Mouse (Mus musculus) limb, embryonic 13.5 days (tissue): ENCODE measurements around the gene Itga3. TPM values are rescaled to one million over a fixed set of nuclear protein-coding genes. Genes with fewer than 3 reads are reported as not detected.

Experiments used
- ATAC-seq: fragments of 200-750 bp; cut with Nextera tagmentation; 2 replicates; pipeline ENCODE4 v1.8.0; 2017; ENCODE audit warnings: low read depth, moderate number of reproducible peaks, moderate TSS enrichment; ENCODE audit not compliant: low FRiP score
- H3K27ac ChIP-seq: fragments of 300-500 bp; sonication (generic); 2 replicates; pipeline ENCODE4 v1.5.1; 2015; ENCODE audit warnings: inconsistent platforms, mild to moderate bottlenecking, moderate library complexity
- H3K27me3 ChIP-seq: fragments of 300-500 bp; sonication (generic); 2 replicates; pipeline ENCODE4 v1.6.1; 2015; ENCODE audit warnings: mild to moderate bottlenecking, inconsistent platforms
- H3K36me3 ChIP-seq: fragments of 300-500 bp; sonication (generic); 2 replicates; pipeline ENCODE4 v1.6.1; 2015; ENCODE audit warnings: inconsistent platforms, mild to moderate bottlenecking, moderate library complexity
- H3K4me1 ChIP-seq: fragments of 300-500 bp; sonication (generic); 2 replicates; pipeline ENCODE4 v1.6.1; 2015; ENCODE audit warnings: inconsistent platforms
- H3K4me2 ChIP-seq: fragments of 300-500 bp; sonication (generic); replicated peaks from 2 replicates; pipeline ENCODE4 v1.6.1; 2015; ENCODE audit warnings: inconsistent platforms, mild to moderate bottlenecking, moderate library complexity
- H3K4me3 ChIP-seq: fragments of 300-500 bp; sonication (generic); 2 replicates; pipeline ENCODE4 v1.5.1; 2015; ENCODE audit warnings: moderate library complexity, mild to moderate bottlenecking, inconsistent platforms
- H3K9ac ChIP-seq: fragments of 300-500 bp; sonication (generic); 2 replicates; pipeline ENCODE4 v1.6.1; 2015; ENCODE audit warnings: mild to moderate bottlenecking, inconsistent platforms
- H3K9me3 ChIP-seq: fragments of 300-500 bp; sonication (generic); 2 replicates; pipeline ENCODE4 v1.6.1; 2016; ENCODE audit warnings: inconsistent platforms
- WGBS: fragments of 180-500 bp; shearing (Covaris S2); methylation state at CpG from one replicate; pipeline ENCODE4 v1.1.7; 2015; 5-methylcytosine and 5-hydroxymethylcytosine counted together
- polyA plus RNA-seq: library from polyadenylated mRNA; unstranded; fragments of >200 nt; fragmentation: Nextera tagmentation; extraction: Ambion mirVana; gene quantifications from 2 replicates; pipeline ENCODE4 v1.2.1, GENCODE M21; 2015

The Itga3 gene
- polyA plus RNA-seq, 1 experiment from 2014 or later: 8.9 TPM

DNA sequence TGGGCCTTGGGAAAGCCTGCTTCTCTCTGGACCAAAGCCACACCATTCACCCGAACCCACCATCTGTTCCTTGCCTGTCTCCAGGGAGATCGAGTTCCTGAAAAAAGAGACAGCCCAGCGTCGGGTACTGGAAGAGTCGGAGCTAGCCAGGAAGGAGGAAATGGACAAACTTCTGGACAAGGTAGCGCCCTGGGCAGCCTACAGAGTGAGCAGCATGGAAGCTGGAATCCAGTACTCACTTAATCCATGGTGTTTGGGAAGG, 71.7 kb downstream of the Itga3 start:
- H3K27ac ChIP-seq: no peak overlapping the region; the same call in 1 of the 2 replicates
- H3K4me3 ChIP-seq: no peak overlapping the region
- H3K27me3 ChIP-seq: no peaks in the 10 kb centered on the region
- H3K9me3 ChIP-seq: no peaks in the 10 kb centered on the region
- ATAC-seq: no peak
- 59% methylated on average over 6 of the region's 6 CpGs for WGBS
- H3K36me3 ChIP-seq: peaks cover 58% of the 10 kb centered on the region
- peaks cover 37% of the 10 kb centered on the region for H3K4me1 ChIP-seq
- 0 out of 2 replicates have a peak overlapping the region, but pooled peaks have one; percentile 19 for H3K9ac ChIP-seq
- H3K4me2 ChIP-seq: no peak overlapping the region

DNA sequence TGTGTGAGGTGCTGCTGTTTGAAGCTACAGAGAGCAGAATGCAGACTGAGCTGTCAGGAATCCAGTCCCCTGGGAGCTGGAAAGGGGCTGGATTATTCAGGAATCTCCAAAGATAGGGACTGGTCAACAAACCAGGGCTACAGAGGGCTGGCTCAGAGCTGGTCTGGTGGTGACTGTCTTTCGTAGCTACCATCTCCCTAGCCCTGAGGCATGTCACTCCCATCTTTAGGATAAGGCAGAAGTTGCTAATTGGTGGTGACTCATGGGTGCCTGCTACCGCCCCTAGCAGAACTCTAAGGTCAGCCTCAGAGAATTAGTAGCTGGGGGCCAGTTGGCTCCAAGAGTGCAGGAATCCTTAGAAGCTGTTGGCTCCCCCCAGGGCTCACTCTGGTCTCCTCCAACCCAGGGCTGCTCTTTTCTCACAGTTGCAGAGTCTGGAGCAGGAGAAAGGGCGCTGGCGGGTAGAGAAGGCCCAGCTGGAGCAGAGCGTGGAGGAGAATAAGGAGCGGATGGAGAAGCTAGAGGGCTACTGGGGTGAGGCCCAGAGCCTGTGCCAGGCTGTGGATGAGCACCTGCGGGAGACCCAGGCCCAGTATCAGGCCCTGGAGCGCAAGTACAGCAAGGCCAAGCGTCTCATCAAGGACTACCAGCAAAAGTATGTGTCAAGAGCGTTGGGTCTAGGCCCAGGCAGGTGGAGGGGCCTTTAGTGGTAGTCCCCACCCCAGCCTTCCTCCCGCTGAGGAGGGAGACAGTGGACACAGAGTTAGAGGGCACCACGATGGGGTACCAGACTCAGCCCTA, 72.3 kb downstream of the Itga3 start:
- Histone ChIP-seq H3K27ac (no peak overlapping the region; the same call in 1 of the 2 replicates), H3K36me3 (peaks cover 64% of the 10 kb centered on the region), H3K4me3 (no peak overlapping the region), H3K9ac (no peak overlapping the region), H3K4me1 (peaks cover 37% of the 10 kb centered on the region), H3K9me3 (no peaks in the 10 kb centered on the region), H3K4me2 (no peak overlapping the region), H3K27me3 (no peaks in the 10 kb centered on the region)
- WGBS: 82% methylated on average over 12 of the region's 12 CpGs
- no peak for ATAC-seq

DNA sequence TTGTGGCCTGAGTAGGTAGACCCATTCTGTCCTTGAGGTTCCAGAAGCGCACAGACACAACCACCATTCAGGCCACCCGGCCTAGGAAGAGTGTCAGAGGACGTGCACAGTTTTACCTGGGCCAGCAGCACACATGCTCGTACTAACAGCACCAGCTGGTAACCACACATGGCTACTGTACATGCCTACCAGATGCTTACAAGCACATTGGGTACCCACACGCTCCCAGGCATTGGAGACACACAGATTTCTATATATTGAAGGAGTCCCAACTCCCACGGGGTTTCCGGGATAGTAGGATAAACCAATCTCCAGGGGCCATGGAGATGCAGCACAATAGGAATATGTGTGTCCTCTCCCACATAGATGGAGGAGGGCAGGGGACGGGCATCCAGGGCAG, 73.9 kb downstream of the Itga3 start:
- H3K4me1 ChIP-seq: peaks cover 25% of the 10 kb centered on the region

DNA sequence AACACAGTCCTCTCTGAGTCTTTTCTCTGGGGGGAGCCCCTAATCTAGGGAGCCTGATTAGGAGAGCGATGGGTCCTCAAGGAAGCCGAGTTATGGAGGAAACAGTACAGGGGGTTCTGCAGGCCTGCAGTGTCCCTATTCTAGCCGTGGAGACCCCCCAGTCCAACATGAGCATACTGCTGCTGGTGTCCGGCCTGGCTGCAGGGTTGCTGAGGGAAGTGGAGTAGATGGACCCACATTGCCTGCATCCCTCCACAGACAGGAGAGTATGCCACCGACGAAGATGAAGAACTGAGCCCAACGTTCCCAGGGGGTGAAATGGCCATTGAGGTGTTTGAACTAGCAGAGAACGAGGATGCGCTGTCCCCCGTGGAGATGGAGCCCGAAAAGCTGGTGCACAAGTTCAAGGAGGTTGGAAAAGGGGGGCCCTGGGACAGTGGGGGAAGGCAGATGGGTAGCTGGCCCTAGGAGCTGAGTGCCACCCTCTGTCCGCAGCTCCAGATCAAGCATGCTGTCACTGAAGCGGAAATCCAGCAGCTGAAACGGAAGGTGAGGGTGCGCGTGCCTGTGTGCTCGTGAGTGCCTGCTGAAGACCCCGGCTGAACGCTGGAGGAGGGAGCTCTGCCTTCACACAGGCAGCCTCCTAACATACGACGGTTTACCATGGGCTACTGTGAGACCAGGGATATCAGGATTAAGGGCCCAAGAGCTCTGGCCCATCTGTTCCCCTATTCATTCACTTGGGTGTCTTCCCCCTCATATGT, 74.8 kb downstream of the Itga3 start:
- Histone ChIP-seq H3K4me3 (no peak overlapping the region), H3K4me1 (peaks cover 17% of the 10 kb centered on the region), H3K9ac (no peak overlapping the region), H3K4me2 (no peak overlapping the region), H3K27ac (no peak overlapping the region), H3K27me3 (no peaks in the 10 kb centered on the region), H3K36me3 (peaks cover 90% of the 10 kb centered on the region), H3K9me3 (no peaks in the 10 kb centered on the region)
- ATAC-seq: no peak
- 88% methylated on average over 21 of the region's 21 CpGs for WGBS

More for the DNA sequence above, 73.9 kb downstream of the Itga3 start:
- Histone ChIP-seq H3K27me3 (no peaks in the 10 kb centered on the region), H3K4me3 (no peak overlapping the region), H3K9me3 (no peaks in the 10 kb centered on the region), H3K4me2 (no peak overlapping the region), H3K27ac (no peak overlapping the region), H3K36me3 (peaks cover 80% of the 10 kb centered on the region), H3K9ac (no peak overlapping the region)
- WGBS: 95% methylated on average over 8 of the region's 8 CpGs
- no peak for ATAC-seq

DNA sequence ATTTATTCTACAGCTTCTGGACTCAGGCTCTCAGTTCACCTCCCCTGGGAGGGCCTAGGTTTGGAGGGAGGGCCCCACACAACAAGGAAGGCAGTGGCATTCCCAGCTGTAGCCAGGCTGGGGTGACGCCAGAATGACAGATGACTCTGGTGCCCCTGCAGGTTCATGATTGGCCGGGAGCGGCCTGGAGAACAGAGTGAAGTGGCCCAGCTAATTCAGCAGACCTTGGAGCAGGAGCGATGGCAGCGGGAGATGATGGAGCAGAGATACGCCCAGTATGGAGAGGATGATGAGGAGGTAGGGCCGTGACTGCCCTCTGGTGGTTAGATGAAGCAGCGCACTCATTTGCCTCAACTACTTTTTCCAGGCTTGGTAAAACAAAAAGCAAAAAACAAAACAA, 75.5 kb downstream of the Itga3 start:
- H3K9ac ChIP-seq: 0 out of 2 replicates have a peak overlapping the region, but pooled peaks have one; percentile 43
- peaks cover 97% of the 10 kb centered on the region for H3K36me3 ChIP-seq
- H3K4me3 ChIP-seq: no peak overlapping the region
- H3K27ac ChIP-seq: peak overlapping the region; percentile 52; the same call in 1 of the 2 replicates
- ATAC-seq: no peak
- 0 out of 2 replicates have a peak overlapping the region, but pooled peaks have one; percentile 12 for H3K4me2 ChIP-seq
- H3K27me3 ChIP-seq: no peaks in the 10 kb centered on the region
- peaks cover 15% of the 10 kb centered on the region for H3K4me1 ChIP-seq
- WGBS: 3% methylated on average over 8 of the region's 8 CpGs
- no peaks in the 10 kb centered on the region for H3K9me3 ChIP-seq

DNA sequence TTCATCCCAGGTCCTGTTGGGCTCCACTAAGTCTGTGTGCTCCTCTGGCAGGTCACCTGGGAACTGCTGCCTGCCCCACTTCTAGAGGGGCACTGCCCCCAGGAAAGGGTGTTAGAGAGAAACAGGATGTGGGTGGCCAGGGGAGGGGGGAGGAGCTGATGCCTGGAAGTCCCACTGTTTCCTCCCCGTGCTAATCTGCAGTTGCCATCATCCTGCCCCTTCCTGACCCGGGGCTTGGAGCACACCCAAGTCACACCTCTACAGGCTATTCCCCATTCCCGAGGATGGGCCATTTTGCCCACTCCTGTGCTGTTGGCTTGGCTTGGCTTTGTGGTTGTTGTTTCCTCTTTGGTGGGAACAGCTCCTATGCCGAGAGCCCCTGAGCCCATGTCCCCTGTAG, 76.1 kb downstream of the Itga3 start:
- no peaks in the 10 kb centered on the region for H3K9me3 ChIP-seq
- H3K4me2 ChIP-seq: 0 out of 2 replicates have a peak overlapping the region, but pooled peaks have one; percentile 12
- H3K4me3 ChIP-seq: no peak overlapping the region
- peaks cover 17% of the 10 kb centered on the region for H3K4me1 ChIP-seq
- H3K27ac ChIP-seq: peak overlapping the region; percentile 52; the same call in 1 of the 2 replicates
- 0 out of 2 replicates have a peak overlapping the region, but pooled peaks have one; percentile 43 for H3K9ac ChIP-seq
- 27% methylated on average over 4 of the region's 4 CpGs for WGBS
- H3K36me3 ChIP-seq: peaks cover 98% of the 10 kb centered on the region
- no peaks in the 10 kb centered on the region for H3K27me3 ChIP-seq
- no peak; the same call in 1 of the 2 replicates for ATAC-seq

DNA sequence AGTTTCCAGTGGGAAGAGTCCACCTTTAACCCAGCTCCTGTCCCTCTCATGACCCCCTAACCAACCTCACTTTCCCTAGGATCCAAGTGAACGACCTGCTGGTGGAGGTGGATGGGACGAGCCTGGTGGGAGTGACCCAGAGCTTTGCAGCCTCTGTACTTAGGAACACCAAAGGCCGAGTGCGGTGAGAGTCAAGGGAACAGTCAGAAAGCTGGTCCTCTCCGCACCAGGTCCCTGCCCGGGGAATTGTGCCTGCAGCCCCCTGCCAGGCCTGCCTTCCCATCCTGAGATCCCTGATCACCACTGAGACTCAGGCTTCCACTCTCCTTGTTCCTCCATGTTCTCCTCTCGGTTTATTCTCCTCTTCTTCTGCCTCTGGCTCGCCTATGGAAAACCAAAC, 76.5 kb downstream of the Itga3 start:
- 61% methylated on average over 8 of the region's 8 CpGs for WGBS
- 0 out of 2 replicates have a peak overlapping the region, but pooled peaks have one; percentile 19 for H3K9ac ChIP-seq

DNA sequence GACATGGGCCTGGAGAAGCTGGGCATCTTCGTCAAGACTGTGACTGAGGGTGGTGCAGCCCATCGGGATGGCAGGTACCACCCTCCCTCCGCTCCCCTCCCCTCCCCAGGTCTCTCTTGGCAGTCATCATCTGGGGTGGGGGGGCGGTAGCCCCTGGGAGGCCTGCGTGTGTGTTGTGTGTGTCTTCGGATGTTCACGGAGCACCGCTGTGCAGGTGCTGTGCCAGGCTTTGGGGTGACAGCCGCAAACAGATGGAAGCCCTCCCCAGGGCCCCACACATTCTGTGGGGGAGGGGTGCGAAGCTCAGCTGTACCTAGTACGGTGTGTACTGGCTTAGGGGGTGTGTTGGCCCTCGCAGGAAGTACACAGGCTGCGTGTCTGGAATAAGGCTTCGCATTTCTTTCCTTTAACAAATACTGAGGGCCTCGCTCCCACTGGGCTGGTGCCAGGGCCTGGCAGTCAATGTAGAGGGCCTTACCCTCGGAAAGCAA, 78.5 kb downstream of the Itga3 start:
- H3K9me3 ChIP-seq: no peaks in the 10 kb centered on the region
- 79% methylated on average over 16 of the region's 16 CpGs for WGBS
- H3K36me3 ChIP-seq: peaks cover 81% of the 10 kb centered on the region
- no peak overlapping the region for H3K27ac ChIP-seq
- peak overlapping the region; percentile 8; the same call in 1 of the 2 replicates for H3K9ac ChIP-seq
- H3K4me2 ChIP-seq: no peak overlapping the region
- ATAC-seq: no peak
- H3K27me3 ChIP-seq: no peaks in the 10 kb centered on the region
- peaks cover 42% of the 10 kb centered on the region for H3K4me1 ChIP-seq
- H3K4me3 ChIP-seq: no peak overlapping the region

More for the DNA sequence above, 76.5 kb downstream of the Itga3 start:
- Histone ChIP-seq H3K9me3 (no peaks in the 10 kb centered on the region), H3K4me1 (peaks cover 21% of the 10 kb centered on the region), H3K36me3 (peaks cover 98% of the 10 kb centered on the region), H3K27ac (peak overlapping the region; percentile 22; the same call in 1 of the 2 replicates), H3K27me3 (no peaks in the 10 kb centered on the region), H3K4me2 (no peak overlapping the region), H3K4me3 (no peak overlapping the region)
- ATAC-seq: no peak

DNA sequence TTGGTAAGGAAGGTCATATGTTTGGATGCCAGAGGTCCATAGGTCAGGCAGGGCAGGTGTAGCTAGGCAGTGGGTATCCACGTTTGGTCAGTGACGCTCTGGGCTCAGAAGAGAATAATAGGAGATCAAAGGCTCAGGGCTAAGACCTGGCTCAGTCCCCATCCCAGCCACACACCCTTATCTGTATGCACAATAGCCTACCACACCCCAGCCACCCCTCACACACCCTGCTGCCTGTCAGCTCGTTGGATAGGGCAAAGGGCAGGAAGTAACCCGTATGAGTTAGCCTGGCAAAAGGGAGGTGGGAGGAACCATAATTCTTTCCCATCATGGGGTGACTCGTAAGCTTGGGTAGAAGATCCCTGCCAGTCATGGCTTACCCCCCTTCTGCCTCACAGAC, 79.0 kb downstream of the Itga3 start:
- 60% methylated on average over 5 of the region's 5 CpGs for WGBS
- H3K27ac ChIP-seq: no peak overlapping the region
- peaks cover 46% of the 10 kb centered on the region for H3K4me1 ChIP-seq
- no peaks in the 10 kb centered on the region for H3K9me3 ChIP-seq
- H3K9ac ChIP-seq: no peak overlapping the region
- peaks cover 76% of the 10 kb centered on the region for H3K36me3 ChIP-seq
- H3K27me3 ChIP-seq: no peaks in the 10 kb centered on the region
- no peak overlapping the region for H3K4me2 ChIP-seq
- no peak for ATAC-seq
- no peak overlapping the region for H3K4me3 ChIP-seq

DNA sequence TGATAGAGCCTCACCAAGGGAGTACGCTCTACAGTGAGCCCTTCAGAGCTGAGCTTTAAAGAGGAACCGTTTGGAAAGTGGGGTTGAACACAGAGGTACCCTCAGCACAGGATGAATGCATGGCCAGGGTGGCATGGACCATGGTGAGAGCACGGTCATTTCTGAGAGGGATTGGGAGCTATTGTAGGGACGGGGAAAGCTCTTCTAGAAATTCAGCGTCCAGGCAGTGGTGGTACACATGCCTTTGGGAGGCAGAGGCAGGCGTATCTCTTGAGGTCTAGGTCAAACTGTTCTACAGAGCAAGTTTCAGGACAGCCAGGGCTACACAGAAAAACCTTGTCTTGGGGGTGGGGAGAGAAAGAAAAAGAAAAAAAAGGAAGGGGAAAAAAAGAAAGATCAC, 79.6 kb downstream of the Itga3 start:
- no peak overlapping the region for H3K27ac ChIP-seq
- no peak overlapping the region for H3K4me3 ChIP-seq
- no peaks in the 10 kb centered on the region for H3K9me3 ChIP-seq
- no peak for ATAC-seq
- H3K36me3 ChIP-seq: peaks cover 70% of the 10 kb centered on the region
- WGBS: 93% methylated on average over 6 of the region's 6 CpGs
- no peak overlapping the region for H3K9ac ChIP-seq
- H3K4me2 ChIP-seq: no peak overlapping the region
- H3K4me1 ChIP-seq: peaks cover 52% of the 10 kb centered on the region
- no peaks in the 10 kb centered on the region for H3K27me3 ChIP-seq

DNA sequence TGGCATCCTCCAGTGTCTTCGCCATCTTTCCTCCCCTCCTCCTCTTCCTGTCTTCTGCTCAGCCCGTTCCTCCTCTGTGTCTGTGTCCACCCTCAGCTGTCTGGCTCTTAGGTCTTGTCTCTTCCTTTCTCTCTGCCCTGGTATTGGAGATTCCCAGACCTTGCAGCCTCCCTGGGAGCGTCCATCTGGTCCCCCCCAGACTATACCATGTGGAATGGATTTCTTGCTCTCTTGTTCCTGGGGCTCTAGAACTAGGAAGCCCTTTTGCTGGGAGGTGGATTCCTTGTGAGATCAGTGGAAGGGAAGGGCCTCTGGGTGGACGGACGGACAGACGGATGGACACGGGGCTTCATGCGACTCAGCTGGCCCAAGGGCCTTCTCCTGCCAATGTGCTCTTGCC, 80.5 kb downstream of the Itga3 start:
- H3K36me3 ChIP-seq: peaks cover 63% of the 10 kb centered on the region
- peak overlapping the region; percentile 35; the same call in 1 of the 2 replicates for H3K9ac ChIP-seq
- no peak overlapping the region for H3K27ac ChIP-seq

More for the DNA sequence above, 80.5 kb downstream of the Itga3 start:
- WGBS: 82% methylated on average over 8 of the region's 8 CpGs
- Histone ChIP-seq H3K27me3 (no peaks in the 10 kb centered on the region), H3K4me1 (peaks cover 52% of the 10 kb centered on the region), H3K4me3 (no peak overlapping the region), H3K4me2 (no peak overlapping the region; the same call in 1 of the 2 replicates), H3K9me3 (no peaks in the 10 kb centered on the region)
- ATAC-seq: no peak
